Mouse (Mus musculus) adrenal gland, postnatal 25 days (tissue): ENCODE measurements around the gene Wnk2. TPM values are rescaled to one million over a fixed set of nuclear protein-coding genes. Genes with fewer than 3 reads are reported as not detected.

Source experiments
- total RNA-seq: library from RNA; stranded (reverse); gene quantifications from 2 replicates; pipeline ENCODE4 v1.2.3, GENCODE M21; 2021

The Wnk2 gene
- total RNA-seq, 1 experiment from 2014 or later, result 4.2 TPM

Other genes with a start within 250 kb of the Wnk2 start
- gene Fam120a, start 180.0 kb downstream of the Wnk2 start, total RNA-seq, result 189 TPM in 2 replicates
- gene Ninj1, start 39.5 kb upstream of the Wnk2 start, total RNA-seq, result 47.6 and 55.2 TPM in 2 replicates
- 52.0 and 60.3 TPM in 2 replicates for gene Card19, start 68.0 kb upstream of the Wnk2 start, total RNA-seq
- 0.43 and 0.95 TPM in 2 replicates for gene Susd3, start 100.7 kb upstream of the Wnk2 start, total RNA-seq
- 1.5 and 2.8 TPM in 2 replicates for gene Fgd3, start 172.3 kb upstream of the Wnk2 start, total RNA-seq
- gene Bicd2, start 193.6 kb upstream of the Wnk2 start, total RNA-seq, result 43.7 and 45.2 TPM in 2 replicates